Comparison of ENCODE assay signal across 7 mouse cellular contexts in the genomic region with DNA sequence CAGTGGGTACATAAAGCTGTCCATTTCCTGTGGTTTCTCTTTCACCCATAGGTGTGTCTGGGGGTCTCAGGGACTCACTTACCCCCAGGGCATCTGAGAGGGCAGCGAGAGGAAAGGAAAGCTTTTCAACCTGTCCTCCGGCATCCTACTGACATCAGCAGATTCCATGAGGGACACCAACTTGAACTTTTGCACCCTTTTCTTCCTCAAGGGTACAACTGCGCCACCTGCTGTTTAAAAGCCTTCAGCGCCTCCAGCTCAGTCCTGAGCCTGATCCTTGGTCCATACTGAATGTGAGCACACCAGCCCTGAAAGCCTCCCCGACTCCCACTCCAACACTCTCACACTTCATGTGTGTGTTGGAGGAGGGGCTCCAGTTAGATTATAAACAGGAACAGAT. TPM values are rescaled to one million over a fixed set of nuclear protein-coding genes. Genes with fewer than 3 reads are reported as not detected.
DNase-seq lines count a peak whose midpoint lies in the region; ATAC-seq and TF ChIP-seq lines count a peak whose summit lies in the region.

No protein-coding gene starts in this region.

- peaks cover 41% of the 10 kb centered on the region for H3K36me3 ChIP-seq in embryonic facial prominence, embryonic 10.5 days (replicated peaks)
- H3K36me3 ChIP-seq in intestine, embryonic 16.5 days (ENCODE audit: control insufficient read depth, insufficient read depth, low read length): no peaks in the 10 kb centered on the region
- H3K36me3 ChIP-seq in lung, postnatal 0 days (ENCODE audit: insufficient read depth, low read length): no peaks in the 10 kb centered on the region; the same call in 1 of the 2 replicates

- no peak overlapping the region; the same call in 1 of the 2 replicates for H3K27ac ChIP-seq in embryonic facial prominence, embryonic 10.5 days (replicated peaks)
- no peak overlapping the region for H3K27ac ChIP-seq in intestine, embryonic 16.5 days (ENCODE audit: low read length)
- no peak overlapping the region for H3K27ac ChIP-seq in lung, postnatal 0 days (ENCODE audit: low read length)

- no peaks in the 10 kb centered on the region for H3K9me3 ChIP-seq in embryonic facial prominence, embryonic 10.5 days
- H3K9me3 ChIP-seq in intestine, embryonic 16.5 days (ENCODE audit: control insufficient read depth, low read length): no peaks in the 10 kb centered on the region
- no peaks in the 10 kb centered on the region for H3K9me3 ChIP-seq in lung, postnatal 0 days (ENCODE audit: low read length)

- peak; percentile 48; the same call in 1 of the 2 replicates for ATAC-seq in intestine, embryonic 16.5 days
- ATAC-seq in lung, postnatal 0 days: peak; percentile 48; the same call in 1 of the 2 replicates

- 21% methylated on average over 5 of the region's 5 CpGs for WGBS in embryonic facial prominence, embryonic 10.5 days
- 20% methylated on average over 5 of the region's 5 CpGs for WGBS in intestine, embryonic 16.5 days
- 11% methylated on average over 5 of the region's 5 CpGs for WGBS in lung, postnatal 0 days

- H3K9ac ChIP-seq in intestine, embryonic 16.5 days (ENCODE audit: low read depth, low read length): no peak overlapping the region
- H3K9ac ChIP-seq in lung, postnatal 0 days (replicated peaks; ENCODE audit: low read depth): no peak overlapping the region

- H3K4me1 ChIP-seq in embryonic facial prominence, embryonic 10.5 days: peaks cover 5% of the 10 kb centered on the region
- no peaks in the 10 kb centered on the region for H3K4me1 ChIP-seq in intestine, embryonic 16.5 days (ENCODE audit: control insufficient read depth, insufficient read depth, low read length)
- 0 out of 2 replicates have a peak, but pooled peaks cover 3% of the 10 kb centered on the region for H3K4me1 ChIP-seq in lung, postnatal 0 days (ENCODE audit: insufficient read depth, low read depth, low read length)

- H3K27me3 ChIP-seq in embryonic facial prominence, embryonic 10.5 days (replicated peaks; ENCODE audit: low read depth, poor library complexity, severe bottlenecking): no peaks in the 10 kb centered on the region
- H3K27me3 ChIP-seq in intestine, embryonic 16.5 days (replicated peaks; ENCODE audit: control insufficient read depth, insufficient read depth, low read length): no peaks in the 10 kb centered on the region
- H3K27me3 ChIP-seq in lung, postnatal 0 days (replicated peaks; ENCODE audit: insufficient read depth, low read length): no peaks in the 10 kb centered on the region

- peak; percentile 67 for DNase-seq in right cerebral cortex, postnatal 4 days
- DNase-seq in right cerebral cortex, adult 2 months (ENCODE audit: low spot score in 2 of 2): no peak
- DNase-seq in adrenal gland, postnatal 14 days: peak; percentile 87
- peak; percentile 78 for DNase-seq in embryonic facial prominence, embryonic 10.5 days (ENCODE audit: low spot score)
- peak; percentile 75 for DNase-seq in lung, postnatal 0 days (ENCODE audit: low spot score)
- DNase-seq in retina, postnatal 7 days (ENCODE audit: low read depth, low spot score): peak; percentile 51

- peak; percentile 84 for TF ChIP-seq CTCF in lung, postnatal 0 days (IDR thresholded peaks at IDR 0.05)

- H3K4me2 ChIP-seq in intestine, embryonic 16.5 days (ENCODE audit: low read depth, low read length): no peak overlapping the region
- H3K4me2 ChIP-seq in lung, postnatal 0 days (replicated peaks; ENCODE audit: low read depth, low read length): 0 out of 2 replicates have a peak overlapping the region, but pooled peaks have one; percentile 6

- no peak for TF ChIP-seq EP300 in lung, postnatal 0 days (IDR thresholded peaks at IDR 0.05)

- H3K4me3 ChIP-seq in embryonic facial prominence, embryonic 10.5 days: no peak overlapping the region
- no peak overlapping the region for H3K4me3 ChIP-seq in intestine, embryonic 16.5 days (ENCODE audit: low read length)
- no peak overlapping the region for H3K4me3 ChIP-seq in lung, postnatal 0 days (ENCODE audit: low read depth, low read length)

RNA-seq across cellular contexts. Expression of a gene that starts 16.2 kb away (rescaled TPM):
- total RNA-seq in adrenal gland, postnatal 14 days (2021): 14.6 and 21.0 TPM in 2 replicates
- 50.4 and 67.6 TPM in 2 replicates for polyA plus RNA-seq in embryonic facial prominence, embryonic 10.5 days (2016; fragmentation: Nextera tagmentation; extraction: Ambion mirVana)
- 38.2 and 41.3 TPM in 2 replicates for polyA plus RNA-seq in intestine, embryonic 16.5 days (2015; fragmentation: Nextera tagmentation; extraction: Ambion mirVana)
- 44.5 and 51.3 TPM in 2 replicates for polyA plus RNA-seq in lung, postnatal 0 days (2015; fragmentation: Nextera tagmentation; extraction: Ambion mirVana)

Comparison
In these comparisons a context has a peak if more than half of its experiments do, and no peak if none do; other contexts are left out.
1. DNase-seq: peak in right cerebral cortex, postnatal 4 days (single experiment), adrenal gland, postnatal 14 days (single experiment), embryonic facial prominence, embryonic 10.5 days (single experiment), lung, postnatal 0 days (single experiment) and retina, postnatal 7 days (single experiment); none in right cerebral cortex, adult 2 months (0 of 2).